In genomic region chr5:134555463-134556164, GRCm38 (mm10) we compare ENCODE assay signal across 8 mouse cellular contexts. TPM values are rescaled to one million over a fixed set of nuclear protein-coding genes. Genes with fewer than 3 reads are reported as not detected.
DNase-seq lines count a peak whose midpoint lies in the region; ATAC-seq and TF ChIP-seq lines count a peak whose summit lies in the region.

No protein-coding gene starts in this region.

- peaks cover 7% of the 10 kb centered on the region; the same call in 1 of the 2 replicates for H3K4me1 ChIP-seq in embryonic fibroblast, embryonic 13.5 days (ENCODE audit: control insufficient read depth, insufficient read depth, low read length)
- H3K4me1 ChIP-seq in heart, embryonic 11.5 days (ENCODE audit: control insufficient read depth, insufficient read depth, low read length), result peaks cover 23% of the 10 kb centered on the region
- peaks cover 21% of the 10 kb centered on the region for H3K4me1 ChIP-seq in limb, embryonic 14.5 days (ENCODE audit: control insufficient read depth, insufficient read depth, low read length)
- H3K4me1 ChIP-seq in thymus, adult 2 months (replicated peaks; ENCODE audit: control insufficient read depth, insufficient read depth, low read length), result peaks cover 15% of the 10 kb centered on the region

- H3K27me3 ChIP-seq in heart, embryonic 11.5 days (ENCODE audit: control insufficient read depth, insufficient read depth, low read length), result no peaks in the 10 kb centered on the region
- no peaks in the 10 kb centered on the region for H3K27me3 ChIP-seq in limb, embryonic 14.5 days (ENCODE audit: control insufficient read depth, insufficient read depth, low read length)
- no peaks in the 10 kb centered on the region for H3K27me3 ChIP-seq in myocyte (ENCODE audit: control insufficient read depth, insufficient read depth, insufficient read length)
- H3K27me3 ChIP-seq in thymus, adult 2 months (ENCODE audit: control insufficient read depth, insufficient read depth, low read length), result no peaks in the 10 kb centered on the region

- WGBS in heart, embryonic 11.5 days (ENCODE audit: insufficient replicate concordance), result 10% methylated on average over 20 of the region's 20 CpGs
- 13% methylated on average over 20 of the region's 20 CpGs for WGBS in limb, embryonic 14.5 days
- 27% methylated on average over 20 of the region's 20 CpGs for WGBS in thymus, adult 2 months

- TF ChIP-seq POLR2A in embryonic fibroblast, embryonic 13.5 days (IDR thresholded peaks at IDR 0.05; ENCODE audit: low read depth, low read length), result no peak
- TF ChIP-seq POLR2A in limb, embryonic 14.5 days (IDR thresholded peaks at IDR 0.05; ENCODE audit: borderline replicate concordance, extremely low read depth, insufficient read depth, insufficient read length), result no peak
- TF ChIP-seq POLR2A in myocyte (IDR thresholded peaks at IDR 0.05; ENCODE audit: insufficient read length, low read depth), result no peak
- no peak for TF ChIP-seq POLR2A in thymus, adult 2 months (IDR thresholded peaks at IDR 0.05; ENCODE audit: control insufficient read depth, extremely low read depth, insufficient read depth, low read length, poor library complexity)

- ATAC-seq in heart, embryonic 11.5 days (replicated peaks; ENCODE audit: insufficient number of reproducible peaks, low FRiP score, low TSS enrichment), result no peak
- ATAC-seq in limb, embryonic 14.5 days (ENCODE audit: low FRiP score, low read depth), result no peak

- H3K36me3 ChIP-seq in heart, embryonic 11.5 days (ENCODE audit: control insufficient read depth, insufficient read depth, low read length), result no peaks in the 10 kb centered on the region
- H3K36me3 ChIP-seq in limb, embryonic 14.5 days (ENCODE audit: control insufficient read depth, insufficient read depth, low read length), result no peaks in the 10 kb centered on the region
- no peaks in the 10 kb centered on the region for H3K36me3 ChIP-seq in myocyte (ENCODE audit: control insufficient read depth, insufficient read depth)
- no peaks in the 10 kb centered on the region for H3K36me3 ChIP-seq in thymus, adult 2 months (ENCODE audit: control insufficient read depth, insufficient read depth, low read length)

- H3K9ac ChIP-seq in heart, embryonic 11.5 days (ENCODE audit: low read depth, low read length), result no peak overlapping the region
- peak overlapping the region; percentile 41 for H3K9ac ChIP-seq in limb, embryonic 14.5 days (ENCODE audit: low read depth, low read length, severe bottlenecking)

- DNase-seq in cerebellum, postnatal 14 days, result peak; percentile 69 to 78
- DNase-seq in cerebellum, adult 9-11 months, result no peak
- peak; percentile 84 for DNase-seq in kidney, adult 8-10 months
- peak; percentile 71 for DNase-seq in limb, embryonic 14.5 days (ENCODE audit: low spot score)
- DNase-seq in thymus, adult 2 months, result peak; percentile 35

- peak overlapping the region; percentile 47 for H3K4me2 ChIP-seq in heart, embryonic 11.5 days
- peak overlapping the region; percentile 26; the same call in 1 of the 2 replicates for H3K4me2 ChIP-seq in limb, embryonic 14.5 days (replicated peaks; ENCODE audit: low read depth, low read length, severe bottlenecking)
- H3K4me2 ChIP-seq in myocyte (ENCODE audit: low read depth), result peak overlapping the region; percentile 67

- H3K27ac ChIP-seq in embryonic fibroblast, embryonic 13.5 days (ENCODE audit: insufficient read depth, low read length), result peak overlapping the region; percentile 51; the same call in 1 of the 2 replicates
- H3K27ac ChIP-seq in heart, embryonic 11.5 days (ENCODE audit: low read depth, low read length), result no peak overlapping the region
- no peak overlapping the region; the same call in none of the 2 replicates for H3K27ac ChIP-seq in limb, embryonic 14.5 days (replicated peaks; ENCODE audit: low read depth, low read length)
- H3K27ac ChIP-seq in thymus, adult 2 months (ENCODE audit: control insufficient read depth, insufficient read depth, low read length), result no peak overlapping the region

- H3K4me3 ChIP-seq in embryonic fibroblast, embryonic 13.5 days (ENCODE audit: insufficient read depth, low read length), result no peak overlapping the region
- H3K4me3 ChIP-seq in heart, embryonic 11.5 days (ENCODE audit: low read depth, low read length), result no peak overlapping the region
- H3K4me3 ChIP-seq in limb, embryonic 14.5 days (replicated peaks; ENCODE audit: low read length), result 0 out of 2 replicates have a peak overlapping the region, but pooled peaks have one; percentile 2
- H3K4me3 ChIP-seq in myocyte, result no peak overlapping the region
- no peak overlapping the region for H3K4me3 ChIP-seq in thymus, adult 2 months (ENCODE audit: control insufficient read depth, insufficient read depth, low read length)

- H3ac ChIP-seq in myocyte (ENCODE audit: control insufficient read depth, insufficient read length), result no peak overlapping the region

- TF ChIP-seq CTCF in embryonic fibroblast, embryonic 13.5 days (IDR thresholded peaks at IDR 0.05; ENCODE audit: borderline replicate concordance, insufficient read depth, low read length), result no peak
- no peak for TF ChIP-seq CTCF in thymus, adult 2 months (IDR thresholded peaks at IDR 0.05; ENCODE audit: borderline replicate concordance, control insufficient read depth, extremely low read depth, insufficient read depth, low read length, poor library complexity)

- peaks cover 7% of the 10 kb centered on the region for H3K79me2 ChIP-seq in myocyte (ENCODE audit: control insufficient read depth, insufficient read depth)

- H3K9me3 ChIP-seq in heart, embryonic 11.5 days (replicated peaks; ENCODE audit: control insufficient read depth, low read length), result no peaks in the 10 kb centered on the region
- no peaks in the 10 kb centered on the region for H3K9me3 ChIP-seq in limb, embryonic 14.5 days (ENCODE audit: control insufficient read depth, low read length)

TF ChIP-seq in myocyte, 11 proteins besides CTCF, POLR2A, EP300 and RAD21:
- TF ChIP-seq SRF (IDR thresholded peaks at IDR 0.05; ENCODE audit: control insufficient read depth, insufficient read length, low read depth) (no peak), TCF3 (IDR thresholded peaks at IDR 0.05; ENCODE audit: insufficient read length, low read depth) (no peak), TCF12 (IDR thresholded peaks at IDR 0.05; ENCODE audit: insufficient read depth, poor library complexity, severe bottlenecking) (no peak), MYOD1 (IDR thresholded peaks at IDR 0.05; ENCODE audit: control insufficient read depth in 1 of 3, insufficient read length in 2 of 3, low read depth in 2 of 3) (no peak), MYOG (IDR thresholded peaks at IDR 0.05; ENCODE audit: control insufficient read depth in 1 of 3, insufficient read depth in 1 of 3, insufficient read length in 2 of 3, low read depth in 2 of 3) (no peak), REST (IDR thresholded peaks at IDR 0.05; ENCODE audit: insufficient read depth, insufficient read length) (no peak), POLR2AphosphoS2 (IDR thresholded peaks at IDR 0.05; ENCODE audit: insufficient read length, low read depth) (no peak), USF1 (IDR thresholded peaks at IDR 0.05; ENCODE audit: low read depth) (no peak), CEBPB (IDR thresholded peaks at IDR 0.05; ENCODE audit: insufficient read depth, poor library complexity, severe bottlenecking) (no peak), MAX (IDR thresholded peaks at IDR 0.05; ENCODE audit: low read depth) (no peak), E2F4 (IDR thresholded peaks at IDR 0.05; ENCODE audit: insufficient read depth) (no peak)

RNA-seq across cellular contexts. Expression of gene Clip2, which starts 3.4 kb away (rescaled TPM):
- 20.3 and 25.6 TPM in 2 replicates for polyA plus RNA-seq in embryonic fibroblast, embryonic 13.5 days (2011; ENCODE audit: insufficient read length, low read depth, missing spikeins)
- polyA plus RNA-seq in heart, embryonic 11.5 days (2014; fragmentation: Nextera tagmentation; extraction: Ambion mirVana), result 1.7 and 2.2 TPM in 2 replicates
- 25.5 and 30.0 TPM in 2 replicates for polyA plus RNA-seq in limb, embryonic 14.5 days (2012; rRNA removed)
- polyA plus RNA-seq in limb, embryonic 14.5 days (2014; fragmentation: Nextera tagmentation; extraction: Ambion mirVana), result 4.7 and 4.9 TPM in 2 replicates
- polyA plus RNA-seq in myocyte (2012; fragmentation: generic; extraction: Trizol), result 14.2 TPM
- polyA plus RNA-seq in thymus, adult 2 months (2012; rRNA removed), result 23.4 and 26.0 TPM in 2 replicates

RNA-seq across cellular contexts. Expression of gene Syna, which starts 4.4 kb away (rescaled TPM):
- 0.40 TPM in 1 of 2 replicates, not detected in the other for polyA plus RNA-seq in embryonic fibroblast, embryonic 13.5 days (2011; ENCODE audit: insufficient read length, low read depth, missing spikeins)
- polyA plus RNA-seq in heart, embryonic 11.5 days (2014; fragmentation: Nextera tagmentation; extraction: Ambion mirVana), result not detected in 2 replicates
- polyA plus RNA-seq in limb, embryonic 14.5 days (2012; rRNA removed), result 0.38 and 0.54 TPM in 2 replicates
- polyA plus RNA-seq in limb, embryonic 14.5 days (2014; fragmentation: Nextera tagmentation; extraction: Ambion mirVana), result 0.21 TPM in 1 of 2 replicates, not detected in the other
- polyA plus RNA-seq in myocyte (2012; fragmentation: generic; extraction: Trizol), result 0.19 TPM
- 0.09 and 0.15 TPM in 2 replicates for polyA plus RNA-seq in thymus, adult 2 months (2012; rRNA removed)

RNA-seq across cellular contexts. Expression of gene Rfc2, which starts 25.6 kb away (rescaled TPM):
- polyA plus RNA-seq in embryonic fibroblast, embryonic 13.5 days (2011; ENCODE audit: insufficient read length, low read depth, missing spikeins), result 64.6 and 81.8 TPM in 2 replicates
- polyA plus RNA-seq in heart, embryonic 11.5 days (2014; fragmentation: Nextera tagmentation; extraction: Ambion mirVana), result 216 and 234 TPM in 2 replicates
- 229 and 246 TPM in 2 replicates for polyA plus RNA-seq in limb, embryonic 14.5 days (2012; rRNA removed)
- 241 and 262 TPM in 2 replicates for polyA plus RNA-seq in limb, embryonic 14.5 days (2014; fragmentation: Nextera tagmentation; extraction: Ambion mirVana)
- 69.3 TPM for polyA plus RNA-seq in myocyte (2012; fragmentation: generic; extraction: Trizol)
- 133 and 145 TPM in 2 replicates for polyA plus RNA-seq in thymus, adult 2 months (2012; rRNA removed)

RNA-seq across cellular contexts. Expression of gene Lat2, which starts 59.2 kb away (rescaled TPM):
- 0.40 and 2.3 TPM in 2 replicates for polyA plus RNA-seq in embryonic fibroblast, embryonic 13.5 days (2011; ENCODE audit: insufficient read length, low read depth, missing spikeins)
- polyA plus RNA-seq in heart, embryonic 11.5 days (2014; fragmentation: Nextera tagmentation; extraction: Ambion mirVana), result 1.9 and 3.5 TPM in 2 replicates
- 4.0 and 4.4 TPM in 2 replicates for polyA plus RNA-seq in limb, embryonic 14.5 days (2012; rRNA removed)
- 3.1 and 3.7 TPM in 2 replicates for polyA plus RNA-seq in limb, embryonic 14.5 days (2014; fragmentation: Nextera tagmentation; extraction: Ambion mirVana)
- polyA plus RNA-seq in myocyte (2012; fragmentation: generic; extraction: Trizol), result 0.59 TPM
- 7.8 and 7.9 TPM in 2 replicates for polyA plus RNA-seq in thymus, adult 2 months (2012; rRNA removed)
